Mouse (Mus musculus) monocyte, adult 2 months (primary cell): Measurements from ENCODE around the gene Ptcra.
A peak's percentile ranks its signal among the peaks of the same experiment; 100 is the strongest.

Experiments used
- DNase-seq, 2 experiments: peaks; one replicate each; pipeline ENCODE4 v3.0.0; 2022; ENCODE audit warnings: low spot score in 2 of 2, low read depth in 1 of 2

Gene Ptcra

DNA sequence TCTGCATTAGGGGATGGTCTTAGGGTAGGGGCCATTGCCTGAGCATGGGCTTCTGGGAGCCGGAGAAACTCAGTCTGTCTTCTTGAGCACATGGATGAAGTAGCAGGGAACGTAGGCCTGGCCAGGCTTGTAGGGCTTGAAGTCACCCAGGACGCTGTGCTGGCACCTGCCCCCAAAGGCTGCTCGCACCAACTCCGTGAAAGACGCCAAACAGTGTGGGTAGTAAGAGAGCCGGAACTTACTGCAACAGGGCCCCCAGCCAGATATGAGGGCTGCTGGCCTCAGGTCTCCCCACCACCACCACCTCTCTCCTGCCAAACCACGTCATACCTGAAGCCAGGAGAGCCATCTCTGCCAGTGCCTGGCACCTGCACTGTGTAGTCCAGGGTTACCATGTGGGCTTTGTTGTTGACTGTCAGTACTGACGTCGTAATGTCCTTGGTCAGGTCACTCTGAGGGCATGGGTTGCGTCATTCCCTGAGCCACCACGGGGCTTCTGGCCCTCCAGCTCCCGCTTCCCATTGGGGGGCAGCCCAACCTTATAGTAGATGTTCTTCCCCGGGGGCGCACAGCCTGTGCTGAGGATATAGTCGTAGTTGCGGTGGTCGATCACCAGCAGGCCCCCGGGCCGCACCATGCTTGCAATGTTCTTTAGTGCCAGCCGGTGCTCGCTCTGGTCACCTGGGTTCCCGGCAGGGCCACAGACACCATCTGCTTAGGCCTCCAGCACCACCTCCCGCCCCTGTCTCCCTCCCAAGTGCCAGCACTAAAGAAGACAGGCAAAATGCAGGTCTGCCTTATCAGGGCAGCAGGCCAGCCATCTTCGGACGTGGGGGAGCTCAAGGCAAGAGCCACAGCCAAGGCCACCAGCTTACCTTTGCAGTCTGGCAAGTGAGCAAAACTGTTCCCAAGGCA is 37.5 kb downstream of the Ptcra start:
- DNase-seq, result no peak

DNA sequence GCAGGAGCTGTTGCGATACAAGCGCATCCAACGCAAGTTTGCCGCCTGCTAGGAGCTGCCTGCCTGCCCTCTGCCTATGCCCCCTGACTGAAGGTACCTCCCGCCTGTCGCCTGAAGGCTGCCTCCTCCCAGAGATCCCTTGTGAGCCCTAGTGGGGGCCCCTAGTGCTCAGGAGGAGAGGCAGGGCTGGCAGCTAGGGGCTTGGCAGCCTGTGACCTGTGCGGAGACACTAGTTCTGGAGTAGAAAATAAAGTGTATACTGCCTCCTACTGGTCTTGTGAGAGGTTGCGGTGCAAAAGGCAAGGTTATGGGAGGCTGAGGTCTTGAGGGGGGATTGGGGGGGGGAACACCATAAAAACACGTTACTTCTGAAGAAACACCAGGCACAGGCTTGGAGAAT is 38.2 kb downstream of the Ptcra start:
- DNase-seq, result no peak

- DNase-seq, result no peak
Measured at GRCm38 (mm10) chr17:46724477-46725084, 38.9 kb downstream of the Ptcra start.

DNA sequence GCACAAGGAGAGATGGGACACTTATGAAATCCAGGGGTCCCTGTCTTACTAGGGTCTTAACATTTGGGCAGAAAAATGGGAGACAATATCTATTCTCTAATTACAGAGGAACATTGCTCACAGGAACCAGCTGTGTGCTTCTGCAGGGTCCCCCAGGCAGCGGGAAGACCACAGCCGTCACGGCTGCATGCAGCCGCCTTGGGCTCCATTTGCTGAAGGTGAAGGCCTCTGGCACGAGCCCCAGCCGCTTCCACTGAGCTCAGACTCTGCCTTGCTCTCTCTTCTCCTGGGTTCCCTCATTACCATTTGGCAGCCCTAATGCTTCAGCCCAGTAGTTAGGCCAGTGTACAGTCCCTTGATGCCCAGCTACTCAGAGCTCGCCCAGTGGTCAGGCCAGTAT is 42.4 kb downstream of the Ptcra start:
- no peak for DNase-seq

DNA sequence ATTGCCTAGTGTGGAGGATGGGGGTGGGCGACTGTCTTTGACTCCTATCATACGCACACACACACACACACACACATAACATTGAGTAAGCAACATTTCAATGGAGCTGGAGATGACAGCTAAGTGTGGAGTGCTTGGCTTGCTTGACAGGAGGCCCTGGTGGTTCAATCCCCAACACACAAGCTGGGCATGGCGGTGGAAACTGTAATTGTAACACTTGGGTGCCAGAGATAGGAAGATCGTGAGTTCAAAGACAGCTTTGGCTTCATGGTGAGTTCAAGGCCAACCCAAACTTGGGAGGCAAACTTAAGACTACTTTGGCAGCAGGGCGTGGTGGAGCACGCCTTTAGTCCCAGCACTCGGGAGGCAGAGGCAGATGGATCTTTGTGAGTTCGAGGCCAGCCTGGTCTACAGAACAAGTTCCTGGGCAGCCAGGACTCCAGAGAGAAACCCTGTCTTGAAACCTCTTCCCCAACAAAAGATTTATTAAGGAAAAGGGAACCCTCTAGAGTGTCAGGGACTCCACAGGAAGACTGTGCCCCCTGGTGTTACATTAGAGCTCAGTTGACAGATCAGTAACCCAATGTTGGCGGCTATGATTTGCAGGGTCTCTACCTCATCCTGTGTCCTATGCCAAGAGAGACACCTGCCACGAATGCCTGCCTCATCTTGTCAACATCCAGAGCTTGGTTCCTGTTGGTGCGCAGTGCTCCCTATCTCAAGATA is 48.6 kb downstream of the Ptcra start:
- no peak for DNase-seq

DNA sequence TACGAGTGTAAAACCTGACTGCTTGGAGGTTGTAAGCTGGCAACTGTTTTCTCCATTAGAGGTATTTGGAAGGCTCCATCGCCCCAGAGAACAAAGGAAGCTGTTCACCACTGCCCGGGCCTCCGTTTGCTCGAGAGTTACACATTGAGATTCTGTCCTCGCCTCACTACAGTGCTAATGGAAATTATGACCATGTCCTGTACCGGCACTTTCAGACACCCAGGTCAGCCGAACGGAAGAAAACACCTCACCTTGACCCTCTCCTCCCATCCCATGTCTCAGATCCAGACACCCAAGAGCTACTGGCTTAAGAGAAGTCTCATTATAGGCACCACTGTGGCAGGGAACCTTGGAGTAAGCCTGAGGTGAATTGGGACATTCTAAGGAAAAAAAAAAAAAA is 49.7 kb downstream of the Ptcra start:
- no peak for DNase-seq

DNA sequence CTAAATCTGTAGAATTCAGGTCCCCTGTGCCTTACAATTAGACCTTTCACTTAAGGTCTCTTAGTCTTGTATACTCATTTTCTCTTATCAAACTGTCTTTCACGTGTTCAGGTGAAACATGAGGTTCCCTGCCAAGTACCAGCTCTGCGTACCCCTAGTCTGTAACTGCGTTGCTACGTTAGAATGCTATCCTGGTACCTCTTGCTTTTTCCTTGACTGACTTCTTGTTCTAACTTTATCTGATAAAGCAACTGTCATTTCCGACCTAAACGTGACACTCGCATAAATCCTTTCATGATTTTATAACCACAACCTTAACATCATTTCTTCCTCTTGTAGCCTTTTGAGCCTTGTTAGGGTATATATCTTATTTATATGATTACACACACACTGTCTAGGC is 51.1 kb downstream of the Ptcra start:
- no peak for DNase-seq

DNA sequence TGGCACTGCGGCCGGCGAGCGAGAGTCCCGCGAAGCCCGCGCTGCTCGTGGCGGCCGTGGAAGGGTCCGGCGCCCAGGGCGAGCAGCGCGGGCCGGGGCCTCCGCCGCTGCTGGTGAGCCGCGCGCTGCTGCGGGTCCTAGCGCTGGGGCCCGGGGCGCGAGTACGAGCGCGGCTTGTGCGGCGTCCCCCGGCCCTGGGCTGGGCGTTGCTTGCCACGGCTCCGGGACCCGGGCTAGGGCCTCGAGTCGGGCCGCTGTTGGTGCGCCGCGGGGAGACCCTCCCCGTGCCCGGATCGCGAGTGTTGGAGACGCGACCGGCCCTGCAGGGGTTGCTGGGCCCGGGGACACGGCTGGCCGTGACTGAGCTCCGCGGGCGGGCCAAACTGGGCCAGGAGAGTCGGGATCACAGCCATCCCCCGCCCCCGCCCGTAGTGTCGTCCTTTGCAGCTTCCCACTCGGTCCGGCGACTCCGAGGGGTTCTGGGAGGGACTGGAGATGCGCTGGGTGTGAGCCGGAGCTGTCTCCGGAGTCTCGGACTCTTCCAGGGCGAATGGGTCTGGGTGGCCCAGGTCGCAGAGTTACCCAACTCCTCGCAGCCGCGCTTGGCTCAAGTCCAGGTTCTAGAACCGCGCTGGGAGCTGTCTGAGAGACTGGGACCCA is 51.8 kb downstream of the Ptcra start:
- no peak for DNase-seq

DNA sequence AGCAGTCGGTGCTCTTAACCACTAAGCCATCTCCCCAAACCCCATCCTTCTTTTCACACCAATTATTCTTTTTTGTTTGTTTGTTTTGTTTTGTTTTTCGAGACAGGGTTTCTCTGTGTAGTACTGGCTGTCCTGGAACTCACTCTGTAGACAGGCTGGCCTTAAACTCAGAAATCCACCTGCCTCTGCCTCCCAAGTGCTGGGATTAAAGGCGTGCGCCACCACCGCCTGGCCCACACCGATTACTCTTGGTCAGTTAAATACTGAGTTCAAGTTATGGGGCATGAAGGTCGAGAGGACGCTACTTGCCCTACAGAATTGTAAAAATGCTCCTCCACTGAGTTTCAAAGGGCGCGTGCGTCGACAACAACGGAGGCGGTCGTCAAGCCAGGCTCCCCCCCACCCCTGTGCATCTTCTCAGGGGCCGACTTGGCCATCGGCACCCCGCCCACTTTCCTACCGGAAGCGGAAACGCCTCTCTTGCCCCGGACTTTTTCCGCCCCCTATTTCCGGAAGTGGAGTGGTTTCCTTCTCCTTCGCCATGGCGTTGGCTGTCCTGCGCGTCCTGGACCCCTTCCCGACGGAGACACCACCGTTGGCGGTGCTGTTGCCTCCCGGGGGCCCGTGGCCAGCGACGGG is 52.4 kb downstream of the Ptcra start, which contains the start of gene Pex6:
TSS of gene Pex6 (plus strand) at position 505 of the 639 bp plus-strand sequence.
- DNase-seq, result peak; percentile 65 to 79

- no peak for DNase-seq
Measured at GRCm38 (mm10) chr17:46706375-46707089, 57.0 kb downstream of the Ptcra start.
